Mouse (Mus musculus): Measurements from ENCODE around the gene Hp1bp3. TPM values are rescaled to one million over a fixed set of nuclear protein-coding genes. Genes with fewer than 3 reads are reported as not detected.

The Hp1bp3 gene
- polyA plus RNA-seq, 1 experiment from 2014 or later: 207 TPM

GRCm38 (mm10) chr4:138223623-138224022 is 7.5 kb downstream of the Hp1bp3 start:
- Histone ChIP-seq H3K36me3 (peaks cover 61% of the 10 kb centered on the region), H3K4me2 (replicated peaks) (no peak overlapping the region), H3K4me1 (peaks cover 12% of the 10 kb centered on the region; the same call in 1 of the 2 replicates), H3K9ac (no peak overlapping the region), H3K27ac (no peak overlapping the region), H3K4me3 (no peak overlapping the region), H3K9me3 (no peaks in the 10 kb centered on the region), H3K27me3 (no peaks in the 10 kb centered on the region)
- ATAC-seq (ENCODE audit: insufficient number of reproducible peaks, insufficient read depth, low FRiP score, low TSS enrichment): no peak
- 78% methylated on average over 10 of the region's 10 CpGs for WGBS

DNA sequence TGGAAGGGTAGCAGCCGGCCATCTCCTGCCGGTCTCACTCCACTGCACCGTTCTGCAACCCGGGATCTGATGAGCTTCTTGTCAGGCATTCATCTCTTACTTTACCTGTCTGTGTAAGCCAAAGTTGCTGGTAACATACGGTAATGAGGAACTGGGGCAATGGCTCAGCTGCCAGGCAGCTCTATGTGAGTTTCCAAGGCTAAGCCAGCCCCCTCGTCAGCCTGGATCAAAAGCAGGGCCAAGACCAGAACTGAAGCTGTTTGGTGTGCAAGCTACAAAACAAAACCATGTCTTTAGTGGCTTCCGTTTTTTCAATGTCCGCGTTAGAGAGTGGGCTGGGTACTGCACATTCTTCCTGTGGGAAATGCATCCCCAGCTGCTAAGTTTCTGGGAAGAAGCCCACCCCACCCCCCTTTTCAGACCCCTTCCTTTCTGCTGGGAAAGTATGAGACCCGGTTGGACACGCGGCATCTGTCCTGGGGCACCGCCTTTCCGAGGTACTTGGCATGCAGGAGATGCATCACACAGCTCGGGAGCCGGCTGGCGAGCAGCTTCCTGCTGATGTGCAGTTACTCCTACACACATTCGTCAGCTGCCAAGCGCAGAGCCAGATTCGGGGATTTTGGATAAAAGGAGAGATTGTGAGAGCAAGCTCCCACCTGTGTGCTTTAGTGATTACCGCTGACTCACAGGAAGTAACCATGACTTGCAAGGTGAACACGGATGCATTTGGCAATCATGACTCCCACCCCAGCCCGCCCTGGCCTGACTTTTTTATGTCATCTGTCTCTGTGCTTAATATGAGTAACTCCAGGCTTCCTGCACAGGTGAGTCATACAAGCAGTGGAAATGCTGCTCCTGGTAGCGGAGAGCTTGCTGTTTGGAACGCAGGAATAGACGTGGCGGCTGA is 30.9 kb downstream of the Hp1bp3 start:
- no peak for ATAC-seq (ENCODE audit: insufficient number of reproducible peaks, insufficient read depth, low FRiP score, low TSS enrichment)
- Histone ChIP-seq H3K9me3 (no peaks in the 10 kb centered on the region), H3K36me3 (peaks cover 57% of the 10 kb centered on the region), H3K27me3 (peaks cover 16% of the 10 kb centered on the region; the same call in 1 of the 2 replicates), H3K27ac (0 out of 2 replicates have a peak overlapping the region, but pooled peaks have one; percentile 6), H3K4me2 (replicated peaks) (no peak overlapping the region), H3K9ac (no peak overlapping the region), H3K4me3 (no peak overlapping the region), H3K4me1 (peaks cover 22% of the 10 kb centered on the region)
- 77% methylated on average over 27 of the region's 27 CpGs for WGBS

- H3K9ac ChIP-seq: peak within 1 kb of the TSS; percentile 44
- peaks cover 24% of the 10 kb centered on the region for H3K36me3 ChIP-seq
- peaks cover 20% of the 10 kb centered on the region; the same call in 1 of the 2 replicates for H3K27me3 ChIP-seq
- under 1% methylated on average over 60 of the region's 74 CpGs for WGBS
- H3K4me2 ChIP-seq (replicated peaks): peak within 1 kb of the TSS; percentile 100
- peak; percentile 71 for ATAC-seq (ENCODE audit: insufficient number of reproducible peaks, insufficient read depth, low FRiP score, low TSS enrichment)
- no peaks in the 10 kb centered on the region for H3K9me3 ChIP-seq
- H3K4me1 ChIP-seq: peaks cover 32% of the 10 kb centered on the region
- H3K27ac ChIP-seq: no peak within 1 kb of the TSS
- H3K4me3 ChIP-seq: peak within 1 kb of the TSS; percentile 52
Measured at GRCm38 (mm10) chr4:138250088-138250960, 34.2 kb downstream of the Hp1bp3 start, which contains the start of the genes Sh2d5 and Kif17. Sh2d5 (plus strand) TSS chr4:138250403. Kif17 (plus strand) TSS chr4:138250435.

DNA sequence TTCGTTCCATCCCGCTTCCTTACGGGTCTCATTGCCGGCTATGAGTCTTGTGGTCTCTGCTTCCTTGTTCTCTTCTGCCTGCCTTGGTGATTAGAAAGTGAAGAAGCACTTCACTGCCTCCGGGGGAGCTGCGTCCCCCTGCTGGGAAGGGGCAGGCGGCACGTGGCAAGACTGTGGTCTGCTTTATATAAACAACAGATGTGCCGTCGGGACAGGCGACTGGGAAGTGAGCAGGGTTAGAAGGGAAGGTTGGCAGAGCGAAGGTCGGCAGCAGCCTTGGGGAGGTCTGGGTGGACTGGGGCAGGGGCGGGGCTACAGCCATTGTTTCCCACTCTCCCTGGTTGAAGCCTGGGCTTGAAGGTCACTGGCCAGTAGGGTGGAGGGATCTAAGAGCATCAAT is 35.7 kb downstream of the Hp1bp3 start:
- H3K4me2 ChIP-seq (replicated peaks): peak overlapping the region; percentile 100
- no peak overlapping the region for H3K9ac ChIP-seq
- no peak for ATAC-seq (ENCODE audit: insufficient number of reproducible peaks, insufficient read depth, low FRiP score, low TSS enrichment)
- no peaks in the 10 kb centered on the region for H3K9me3 ChIP-seq
- WGBS: 2% methylated on average over 14 of the region's 14 CpGs
- peak overlapping the region; percentile 21 for H3K4me3 ChIP-seq
- peaks cover 20% of the 10 kb centered on the region; the same call in 1 of the 2 replicates for H3K27me3 ChIP-seq
- no peak overlapping the region for H3K27ac ChIP-seq
- peaks cover 11% of the 10 kb centered on the region for H3K36me3 ChIP-seq
- H3K4me1 ChIP-seq: peaks cover 32% of the 10 kb centered on the region

- Histone ChIP-seq H3K9me3 (no peaks in the 10 kb centered on the region), H3K4me2 (replicated peaks) (peak overlapping the region; percentile 100), H3K4me1 (peaks cover 32% of the 10 kb centered on the region), H3K27ac (no peak overlapping the region), H3K27me3 (peaks cover 20% of the 10 kb centered on the region; the same call in 1 of the 2 replicates), H3K36me3 (peaks cover 8% of the 10 kb centered on the region), H3K9ac (no peak overlapping the region), H3K4me3 (peak overlapping the region; percentile 21; the same call in 1 of the 2 replicates)
- ATAC-seq (ENCODE audit: insufficient number of reproducible peaks, insufficient read depth, low FRiP score, low TSS enrichment): no peak
- WGBS: 1% methylated on average over 5 of the region's 5 CpGs
Measured at GRCm38 (mm10) chr4:138252231-138252630, 36.1 kb downstream of the Hp1bp3 start.

DNA sequence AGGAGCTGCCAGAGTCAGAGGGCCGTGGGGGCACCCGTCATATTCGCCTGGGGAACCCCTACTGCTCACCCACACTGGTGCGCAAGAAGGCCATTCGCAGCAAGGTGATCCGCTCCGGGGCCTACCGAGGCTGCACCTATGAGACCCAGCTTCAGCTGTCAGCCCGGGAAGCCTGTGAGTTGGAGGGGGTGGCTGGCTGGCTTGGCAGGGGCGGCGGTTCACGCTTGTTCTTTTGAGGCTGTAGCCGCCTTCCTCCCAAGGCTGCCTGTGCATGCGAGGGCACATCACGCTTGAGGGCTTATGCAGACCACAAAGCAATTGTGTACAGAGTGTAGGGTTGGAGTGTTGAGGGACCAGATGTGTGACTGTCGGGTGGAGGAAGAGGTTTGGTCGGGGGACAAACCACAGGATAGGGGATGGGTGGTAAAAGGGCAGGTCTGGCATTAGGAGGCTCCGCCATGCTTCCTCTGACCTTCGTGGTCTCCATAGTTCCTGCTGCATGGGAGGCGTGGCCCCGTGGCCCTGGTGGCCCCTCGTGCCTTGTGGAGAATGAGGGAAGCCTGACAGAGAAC is 41.1 kb downstream of the Hp1bp3 start:
- Histone ChIP-seq H3K4me2 (replicated peaks) (no peak overlapping the region), H3K4me3 (no peak overlapping the region)

GRCm38 (mm10) chr4:138258663-138259062 is 42.6 kb downstream of the Hp1bp3 start:
- Histone ChIP-seq H3K9me3 (no peaks in the 10 kb centered on the region), H3K27ac (no peak overlapping the region), H3K4me2 (replicated peaks) (no peak overlapping the region), H3K27me3 (peaks cover 8% of the 10 kb centered on the region), H3K4me1 (no peaks in the 10 kb centered on the region), H3K36me3 (no peaks in the 10 kb centered on the region), H3K9ac (no peak overlapping the region), H3K4me3 (no peak overlapping the region)
- no peak for ATAC-seq (ENCODE audit: insufficient number of reproducible peaks, insufficient read depth, low FRiP score, low TSS enrichment)
- WGBS: 78% methylated on average over 7 of the region's 7 CpGs

More for the DNA sequence above, 41.1 kb downstream of the Hp1bp3 start:
- Histone ChIP-seq H3K36me3 (no peaks in the 10 kb centered on the region), H3K27me3 (peaks cover 4% of the 10 kb centered on the region; the same call in 1 of the 2 replicates), H3K4me1 (peaks cover 7% of the 10 kb centered on the region), H3K9me3 (no peaks in the 10 kb centered on the region), H3K9ac (no peak overlapping the region), H3K27ac (no peak overlapping the region)
- 82% methylated on average over 22 of the region's 22 CpGs for WGBS
- ATAC-seq (ENCODE audit: insufficient number of reproducible peaks, insufficient read depth, low FRiP score, low TSS enrichment): no peak

GRCm38 (mm10) chr4:138259482-138259881 is 43.4 kb downstream of the Hp1bp3 start:
- Histone ChIP-seq H3K27me3 (peaks cover 8% of the 10 kb centered on the region; the same call in 1 of the 2 replicates), H3K27ac (no peak overlapping the region), H3K4me3 (no peak overlapping the region), H3K4me1 (no peaks in the 10 kb centered on the region), H3K9ac (no peak overlapping the region), H3K9me3 (no peaks in the 10 kb centered on the region), H3K36me3 (no peaks in the 10 kb centered on the region), H3K4me2 (replicated peaks) (no peak overlapping the region)
- ATAC-seq (ENCODE audit: insufficient number of reproducible peaks, insufficient read depth, low FRiP score, low TSS enrichment): no peak
- WGBS: 83% methylated on average over 5 of the region's 5 CpGs

DNA sequence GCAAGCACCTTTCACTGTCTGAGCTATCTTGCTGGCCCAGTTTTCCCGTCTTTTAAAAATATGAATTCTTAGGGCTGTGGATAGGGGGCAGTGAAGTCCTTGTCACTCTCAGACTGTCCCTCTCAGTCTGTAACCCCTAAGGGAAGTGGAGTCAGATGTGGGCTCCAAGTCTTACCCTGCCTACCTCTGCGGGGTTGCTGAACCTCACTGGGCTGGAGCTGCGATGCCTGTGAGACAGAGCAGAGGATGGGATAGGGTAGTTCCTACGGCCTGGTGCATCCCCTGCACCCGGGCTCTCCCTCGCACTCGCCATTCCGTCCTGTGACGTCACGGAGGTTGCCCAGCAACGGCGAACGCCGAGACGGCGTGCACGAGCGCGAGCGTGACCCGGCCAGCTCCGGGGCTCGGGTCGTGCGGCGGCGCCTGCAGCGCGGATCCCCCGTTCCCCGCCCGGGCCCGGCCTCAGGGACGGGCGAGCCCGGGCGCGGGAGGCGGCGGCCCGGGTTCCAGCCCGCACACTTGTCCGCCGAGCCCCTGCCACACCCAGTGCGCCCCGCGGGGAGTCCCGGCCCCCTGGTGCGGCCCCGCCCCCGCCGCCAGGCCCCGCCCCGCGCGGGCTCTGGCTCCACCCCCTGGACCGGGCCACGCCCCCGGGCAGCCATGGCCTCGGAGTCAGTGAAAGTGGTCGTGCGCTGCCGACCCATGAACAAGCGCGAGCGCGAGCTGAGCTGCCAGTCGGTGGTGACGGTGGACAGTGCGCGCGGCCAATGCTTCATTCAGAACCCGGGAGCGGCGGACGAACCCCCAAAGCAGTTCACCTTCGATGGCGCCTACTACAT is 46.0 kb downstream of the Hp1bp3 start:
- ATAC-seq (ENCODE audit: insufficient number of reproducible peaks, insufficient read depth, low FRiP score, low TSS enrichment): peak; percentile 81
- H3K4me1 ChIP-seq: no peaks in the 10 kb centered on the region
- WGBS: 1% methylated on average over 78 of the region's 78 CpGs
- H3K36me3 ChIP-seq: no peaks in the 10 kb centered on the region
- H3K27ac ChIP-seq: no peak overlapping the region
- peak overlapping the region; percentile 78 for H3K4me2 ChIP-seq (replicated peaks)
- peak overlapping the region; percentile 75 for H3K4me3 ChIP-seq
- H3K9me3 ChIP-seq: no peaks in the 10 kb centered on the region
- peak overlapping the region; percentile 42 for H3K9ac ChIP-seq
- peaks cover 8% of the 10 kb centered on the region; the same call in 1 of the 2 replicates for H3K27me3 ChIP-seq

GRCm38 (mm10) chr4:138267869-138268268 is 51.8 kb downstream of the Hp1bp3 start:
- no peak overlapping the region for H3K9ac ChIP-seq
- H3K4me1 ChIP-seq: no peaks in the 10 kb centered on the region
- ATAC-seq (ENCODE audit: insufficient number of reproducible peaks, insufficient read depth, low FRiP score, low TSS enrichment): no peak
- peaks cover 8% of the 10 kb centered on the region; the same call in 1 of the 2 replicates for H3K27me3 ChIP-seq
- no peak overlapping the region for H3K27ac ChIP-seq
- no peaks in the 10 kb centered on the region for H3K9me3 ChIP-seq
- no peaks in the 10 kb centered on the region for H3K36me3 ChIP-seq
- no peak overlapping the region for H3K4me2 ChIP-seq (replicated peaks)
- WGBS: 84% methylated on average over 10 of the region's 10 CpGs
- no peak overlapping the region for H3K4me3 ChIP-seq

Measured in embryonic facial prominence, embryonic 12.5 days (tissue).